Mouse (Mus musculus): Measurements from ENCODE around the gene Cpa1. TPM values are rescaled to one million over a fixed set of nuclear protein-coding genes. Genes with fewer than 3 reads are reported as not detected.

Gene Cpa1
- 1.6 TPM for polyA plus RNA-seq (2014; fragmentation: Illumina TruSeq; extraction: RNeasy Lipid Tissue Mini Kit (QIAGEN cat#74804); ENCODE audit: low read depth, low replicate concordance)

DNA sequence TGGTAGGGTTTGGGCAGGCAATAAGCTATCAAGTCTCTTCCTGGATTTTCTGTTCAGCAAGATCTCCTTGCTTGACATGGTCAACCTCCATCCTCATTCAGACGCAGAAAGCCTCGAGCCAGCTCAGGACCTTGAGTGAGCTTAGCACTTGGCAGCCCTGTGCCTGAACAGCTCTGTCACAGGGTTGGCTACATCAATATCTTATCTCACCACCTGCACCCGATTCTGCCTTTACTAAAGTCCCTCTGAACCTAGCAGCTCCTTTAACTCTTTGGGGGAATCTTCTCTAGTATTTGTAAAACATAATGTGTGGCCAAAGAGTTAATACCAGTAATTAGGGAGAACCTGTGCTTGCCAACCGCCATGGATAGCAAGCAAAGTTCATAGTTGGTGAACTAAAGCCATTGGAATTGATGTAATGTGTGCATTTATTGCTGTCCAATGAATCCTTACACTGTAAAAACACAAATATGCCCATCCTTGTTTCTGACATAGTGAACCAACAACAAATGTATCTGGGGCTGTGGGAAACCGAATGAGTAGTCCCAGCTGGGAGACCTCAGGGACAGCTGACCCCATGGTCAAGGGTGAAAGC, at the start of gene Cpa1:
TSS of gene Cpa1 (plus strand) at position 545 of the 595 bp plus-strand sequence.

GRCm38 (mm10) chr6:30610710-30611109, 28.3 kb upstream of the Cpa1 start, which contains the start of gene Cpa5:
TSS of gene Cpa5 (plus strand) at chr6:30611010.

GRCm38 (mm10) chr6:30693350-30693991, 54.5 kb downstream of the Cpa1 start, which contains the start of gene Cep41:
TSS of gene Cep41 (minus strand) at chr6:30693749.

Other genes starting within 250 kb of the Cpa1 start
- 2.3 TPM for gene Zc3hc1, start 248.2 kb upstream of the Cpa1 start, polyA plus RNA-seq (2014; fragmentation: Illumina TruSeq; extraction: RNeasy Lipid Tissue Mini Kit (QIAGEN cat#74804); ENCODE audit: low read depth, low replicate concordance)
- gene Klhdc10, start 237.3 kb upstream of the Cpa1 start, polyA plus RNA-seq (2014; fragmentation: Illumina TruSeq; extraction: RNeasy Lipid Tissue Mini Kit (QIAGEN cat#74804); ENCODE audit: low read depth, low replicate concordance), result 38.2 TPM
- gene Tmem209, start 129.4 kb upstream of the Cpa1 start, polyA plus RNA-seq (2014; fragmentation: Illumina TruSeq; extraction: RNeasy Lipid Tissue Mini Kit (QIAGEN cat#74804); ENCODE audit: low read depth, low replicate concordance), result 44.8 TPM
- gene Ssmem1, start 129.4 kb upstream of the Cpa1 start, polyA plus RNA-seq (2014; fragmentation: Illumina TruSeq; extraction: RNeasy Lipid Tissue Mini Kit (QIAGEN cat#74804); ENCODE audit: low read depth, low replicate concordance), result not detected
- 7.4 TPM for gene Cpa2, start 97.6 kb upstream of the Cpa1 start, polyA plus RNA-seq (2014; fragmentation: Illumina TruSeq; extraction: RNeasy Lipid Tissue Mini Kit (QIAGEN cat#74804); ENCODE audit: low read depth, low replicate concordance)
- not detected for gene Cpa4, start 70.8 kb upstream of the Cpa1 start, polyA plus RNA-seq (2014; fragmentation: Illumina TruSeq; extraction: RNeasy Lipid Tissue Mini Kit (QIAGEN cat#74804); ENCODE audit: low read depth, low replicate concordance)
- not detected for gene Cpa5, start 28.2 kb upstream of the Cpa1 start, polyA plus RNA-seq (2014; fragmentation: Illumina TruSeq; extraction: RNeasy Lipid Tissue Mini Kit (QIAGEN cat#74804); ENCODE audit: low read depth, low replicate concordance)
- 7.0 TPM for gene Cep41, start 54.5 kb downstream of the Cpa1 start, polyA plus RNA-seq (2014; fragmentation: Illumina TruSeq; extraction: RNeasy Lipid Tissue Mini Kit (QIAGEN cat#74804); ENCODE audit: low read depth, low replicate concordance)
- gene Mest, start 84.3 kb downstream of the Cpa1 start, polyA plus RNA-seq (2014; fragmentation: Illumina TruSeq; extraction: RNeasy Lipid Tissue Mini Kit (QIAGEN cat#74804); ENCODE audit: low read depth, low replicate concordance), result 4.0 TPM